Mouse (Mus musculus) ovary, postnatal 36 days (tissue): Measurements from ENCODE around the gene 2610042L04Rik.
"Not testable (repeated sequence)": the region's sequence is repeated elsewhere in the genome, so short reads cannot be mapped to it uniquely, and the experiment has no call there.

Experiments
- DNase-seq: peaks from one replicate; pipeline ENCODE4 v3.0.0; 2022; ENCODE audit warnings: low spot score, mixed read lengths

The 2610042L04Rik gene

DNA sequence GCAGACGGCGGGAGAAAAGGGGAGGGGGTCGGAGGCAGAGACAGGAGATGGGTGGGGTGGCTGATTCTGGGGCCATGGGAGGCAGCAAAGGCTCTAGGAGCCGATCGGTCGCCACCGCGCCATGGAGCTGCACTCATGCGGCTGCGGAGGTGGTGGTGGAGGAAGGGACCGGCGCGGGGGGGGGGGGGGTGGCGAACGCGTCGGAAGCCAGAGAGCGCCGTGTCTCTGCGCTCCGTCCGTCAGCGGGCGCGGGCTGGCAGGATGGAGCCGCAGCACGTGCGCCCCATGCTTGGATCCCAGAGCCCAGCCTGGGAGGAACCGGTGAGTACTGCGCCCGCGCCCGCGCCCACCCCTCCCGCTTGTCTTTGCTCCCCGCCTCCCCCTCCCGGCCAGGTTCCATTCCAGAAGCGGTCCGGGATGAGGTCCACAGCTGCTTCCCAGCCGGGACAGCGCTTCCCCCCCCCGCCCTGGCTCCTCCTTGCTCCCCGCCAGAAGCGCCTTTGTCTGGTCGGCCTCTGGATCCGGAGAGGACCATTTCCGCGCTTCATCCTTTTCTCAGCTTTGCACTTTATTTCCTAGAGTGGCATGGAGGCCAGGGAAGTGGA is at the start of gene 2610042L04Rik:
TSS of gene 2610042L04Rik (plus strand) at position 288 of the 605 bp plus-strand sequence.
- DNase-seq = not testable (repeated sequence)

DNA sequence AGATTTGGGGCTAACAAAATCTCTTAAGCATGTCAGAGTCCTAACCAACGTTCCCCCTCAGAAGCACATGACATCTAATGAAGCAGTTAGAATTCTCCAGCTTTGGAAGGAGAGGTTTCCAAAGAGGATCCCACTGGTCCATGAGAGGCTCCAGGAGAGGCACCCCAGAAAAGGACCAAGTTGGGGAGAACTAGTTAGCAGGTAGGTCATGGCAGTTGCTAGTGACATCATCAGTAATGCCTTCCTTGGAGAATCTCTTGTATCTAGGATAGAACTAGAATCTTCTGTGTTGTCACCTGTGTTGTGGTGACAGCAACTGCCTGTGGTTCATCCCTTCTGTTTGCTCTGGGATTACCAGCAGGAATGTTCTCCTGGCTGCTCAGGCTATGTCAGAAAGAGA is 17.6 kb upstream of the 2610042L04Rik start, which contains the start of gene Gm3149:
TSS of gene Gm3149 (plus strand) at position 301 of the 400 bp plus-strand sequence.
- DNase-seq = not testable (repeated sequence)

DNA sequence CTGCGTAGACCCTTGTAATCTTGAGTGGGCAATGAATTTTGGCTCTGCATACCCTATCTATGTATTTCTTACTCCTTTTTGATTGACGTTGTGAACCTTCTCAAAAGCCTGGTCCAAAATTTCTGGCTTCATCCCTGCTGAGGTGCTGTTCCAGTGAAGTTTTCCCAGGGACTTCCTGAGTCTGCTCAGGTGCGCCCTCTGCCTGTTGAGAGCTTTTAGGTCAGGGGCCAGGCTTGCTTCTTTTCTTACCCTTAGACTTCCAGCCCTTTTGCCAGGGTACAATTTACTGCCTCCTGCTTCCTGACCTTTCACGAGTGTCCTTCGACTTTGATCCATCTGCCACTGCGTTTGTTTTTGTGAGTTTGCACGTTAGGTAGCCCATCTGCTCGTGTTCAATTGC is 943 bp downstream of the 2610042L04Rik start:
- not testable (repeated sequence) for DNase-seq

DNA sequence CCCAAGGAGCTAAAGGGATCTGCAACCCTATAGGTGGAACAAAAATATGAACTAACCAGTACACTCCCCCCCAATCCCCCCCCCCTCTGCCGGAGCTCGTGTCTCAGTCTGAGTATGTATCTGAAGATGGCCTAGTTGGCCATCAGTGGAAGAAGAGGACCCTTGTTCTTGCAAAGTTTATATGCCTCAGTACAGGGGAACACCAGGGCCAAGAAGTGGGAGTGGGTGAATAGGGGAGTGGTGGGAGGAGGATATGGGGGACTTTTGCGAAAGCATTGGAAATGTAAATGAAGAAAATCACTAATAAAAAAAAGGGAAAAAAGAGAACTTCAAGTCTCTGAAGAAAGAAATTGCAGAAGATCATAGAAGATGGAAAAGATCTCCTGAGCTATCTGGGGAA is 34.4 kb downstream of the 2610042L04Rik start:
- DNase-seq = not testable (repeated sequence)

DNA sequence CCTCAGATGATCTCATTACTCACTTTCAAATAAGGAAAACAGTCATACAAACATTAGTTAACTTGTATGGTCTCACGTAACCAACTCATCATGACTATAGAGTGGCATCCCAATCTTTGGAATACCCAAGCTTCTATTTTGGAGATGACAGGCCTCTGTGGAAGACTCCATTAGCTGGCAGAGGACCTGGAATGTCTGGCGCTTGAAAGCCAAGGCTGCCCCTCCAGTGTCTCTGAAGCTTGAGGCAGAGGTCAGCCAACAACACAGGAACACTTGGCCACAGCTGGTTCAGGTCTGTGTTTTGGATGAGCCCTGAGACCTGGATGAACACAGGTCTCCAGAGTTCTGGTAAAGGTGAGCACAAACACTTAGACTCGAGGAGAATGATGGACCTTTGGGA is 35.1 kb downstream of the 2610042L04Rik start:
- not testable (repeated sequence) for DNase-seq

DNA sequence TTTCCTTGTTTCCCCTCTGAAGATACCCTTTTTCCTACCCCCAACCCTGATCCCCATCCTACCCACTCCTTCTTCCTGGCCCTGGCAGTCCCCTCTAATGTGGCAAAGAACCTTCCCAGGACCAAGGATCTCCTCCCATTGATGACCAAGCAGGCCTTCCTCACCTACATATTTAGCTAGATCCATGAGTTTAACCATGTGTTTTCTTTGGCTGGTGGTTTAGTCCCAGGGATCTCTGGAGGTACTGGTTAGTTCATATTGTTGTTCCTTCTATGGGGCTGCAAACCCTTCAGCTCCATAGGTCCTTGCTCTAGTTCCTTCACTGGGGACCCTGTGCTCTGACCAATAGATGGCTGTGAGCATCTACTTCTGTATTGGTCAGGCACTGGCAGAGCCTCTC is 43.3 kb downstream of the 2610042L04Rik start:
- not testable (repeated sequence) for DNase-seq

DNA sequence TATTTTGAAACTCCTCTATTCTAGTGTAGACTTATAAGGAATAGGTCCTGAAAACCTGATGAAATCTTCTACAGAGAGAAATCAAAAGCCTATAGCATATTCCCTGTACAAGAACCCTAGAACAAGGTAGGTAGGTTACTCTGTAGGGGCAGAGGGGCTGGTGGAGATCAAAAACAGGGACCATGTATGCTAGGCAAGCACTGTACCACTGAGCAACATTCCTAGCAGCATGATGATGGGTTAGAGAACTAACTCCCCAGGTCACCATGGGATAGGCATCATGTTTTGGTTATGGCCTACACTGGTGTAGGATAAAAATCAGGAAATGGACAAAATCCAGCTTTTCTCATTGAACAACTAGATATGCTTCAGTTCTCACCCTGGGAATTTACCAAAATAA is 51.0 kb downstream of the 2610042L04Rik start:
- not testable (repeated sequence) for DNase-seq

DNA sequence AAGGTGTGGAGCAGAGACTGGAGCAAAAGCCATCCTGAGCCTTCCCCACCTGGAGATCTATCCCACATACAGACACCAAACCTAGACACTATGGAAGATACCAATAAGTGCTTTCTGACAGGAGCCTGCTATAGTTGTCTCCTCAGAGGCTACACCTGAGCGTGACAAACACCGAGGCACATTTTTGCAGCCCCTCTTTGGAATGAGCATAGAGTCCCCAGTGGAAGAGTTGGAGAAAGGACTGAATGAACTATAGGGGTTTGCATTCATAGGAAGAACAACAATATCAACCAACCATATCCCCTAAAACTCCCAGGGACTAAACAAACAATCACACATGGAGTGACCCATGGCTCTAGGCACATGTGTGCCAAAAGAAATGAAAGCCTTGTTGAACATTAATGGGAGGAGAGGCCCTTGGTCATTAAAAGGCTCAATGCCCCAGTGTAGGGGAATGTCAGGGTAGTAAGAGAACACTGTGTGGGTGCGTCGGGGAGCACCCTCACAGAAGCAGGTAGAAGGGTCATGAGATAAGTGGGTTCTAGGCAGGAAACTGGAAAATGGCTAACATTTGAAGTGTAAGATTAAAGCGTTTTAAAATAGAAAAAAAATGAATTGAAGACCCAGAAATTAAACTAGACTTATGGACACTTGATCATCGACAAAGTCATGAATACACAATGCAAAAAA is 58.4 kb downstream of the 2610042L04Rik start:
- not testable (repeated sequence) for DNase-seq

DNA sequence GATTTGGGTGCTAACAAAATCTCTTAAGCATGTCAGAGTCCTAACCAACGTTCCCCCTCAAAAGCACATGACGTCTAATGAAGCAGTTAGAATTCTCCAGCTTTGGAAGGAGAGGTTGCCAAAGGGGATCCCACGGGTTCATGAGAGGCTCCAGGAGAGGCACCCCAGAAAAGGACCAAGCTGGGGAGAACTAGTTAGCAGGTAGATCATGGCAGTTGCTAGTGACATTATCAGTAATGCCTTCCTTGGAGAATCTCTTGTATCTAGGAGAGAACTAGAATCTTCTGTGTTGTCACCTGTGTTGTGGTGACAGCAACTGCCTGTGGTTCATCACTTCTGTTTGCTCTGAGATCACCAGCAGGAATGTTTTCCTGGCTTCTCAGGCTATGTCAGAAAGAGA is 62.7 kb downstream of the 2610042L04Rik start, which contains the start of gene Gm3159:
TSS of gene Gm3159 (plus strand) at position 301 of the 400 bp plus-strand sequence.
- DNase-seq = not testable (repeated sequence)

DNA sequence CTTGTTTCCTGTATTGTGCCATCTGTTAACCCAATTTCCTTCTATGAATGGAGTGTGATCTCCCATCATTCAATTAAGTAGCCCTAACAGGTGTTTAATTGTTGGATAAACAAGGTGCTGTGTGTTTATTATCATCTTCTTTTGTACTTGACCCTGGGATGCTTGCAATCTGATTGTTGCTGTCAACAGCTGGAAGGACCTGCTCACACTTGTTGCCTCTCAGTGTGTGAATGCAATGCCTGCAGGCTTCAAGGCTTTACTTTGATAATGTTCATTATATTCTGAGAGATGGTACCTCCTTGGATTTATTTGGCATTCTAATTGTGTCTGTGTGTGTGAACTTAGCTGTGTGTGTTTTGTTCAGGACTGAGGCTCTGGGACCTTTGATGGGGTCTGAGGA is 64.1 kb downstream of the 2610042L04Rik start:
- DNase-seq = not testable (repeated sequence)

DNA sequence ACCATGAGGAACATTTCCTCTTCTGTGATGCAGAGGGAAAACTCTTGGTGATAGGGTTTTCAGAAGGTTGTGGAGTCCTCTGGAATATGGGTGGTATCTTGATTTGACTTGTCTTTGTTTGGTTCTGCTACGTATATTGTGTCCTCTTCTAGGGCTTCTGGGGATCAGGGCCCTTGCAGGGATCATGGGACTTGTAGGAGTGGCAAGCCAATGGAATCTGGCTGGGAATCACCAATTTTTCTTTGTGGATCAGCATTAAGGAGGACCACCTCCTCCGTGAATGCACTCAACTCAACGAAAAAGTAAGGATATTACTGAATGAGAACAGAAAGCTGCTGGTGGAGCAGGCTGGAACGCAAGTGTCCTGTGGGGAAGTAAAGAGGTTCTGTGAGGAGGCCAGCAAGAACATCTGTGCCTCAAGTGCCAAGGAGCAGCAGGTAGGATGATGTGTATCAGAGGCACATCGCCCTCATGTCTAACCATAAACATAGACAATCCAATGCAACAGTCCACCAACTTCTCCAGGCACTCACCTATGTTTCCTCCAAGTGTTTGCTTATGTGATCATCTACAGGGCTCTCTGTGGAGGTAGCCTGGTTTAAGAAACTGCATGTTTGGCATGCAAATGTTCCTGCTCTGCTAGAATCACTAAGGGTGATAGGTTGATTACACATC is 65.7 kb downstream of the 2610042L04Rik start:
- DNase-seq = not testable (repeated sequence)

DNA sequence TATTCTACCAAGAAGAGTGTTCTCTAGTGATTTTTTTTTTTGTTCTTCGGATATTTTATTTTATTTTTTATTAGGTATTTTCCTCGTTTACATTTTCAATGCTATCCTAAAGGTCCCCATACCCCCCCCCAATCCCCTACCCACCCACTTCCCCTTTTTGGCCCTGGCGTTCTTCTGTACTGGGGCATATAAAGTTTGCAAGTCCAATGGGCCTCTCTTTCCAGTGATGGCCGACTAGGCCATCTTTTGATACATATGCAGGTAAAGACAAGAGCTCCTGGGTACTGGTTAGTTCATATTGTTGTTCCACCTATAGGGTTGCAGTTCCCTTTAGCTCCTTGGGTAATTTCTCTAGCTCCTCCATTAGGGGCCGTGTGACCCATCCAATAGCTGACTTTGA is 66.7 kb downstream of the 2610042L04Rik start:
- not testable (repeated sequence) for DNase-seq

DNA sequence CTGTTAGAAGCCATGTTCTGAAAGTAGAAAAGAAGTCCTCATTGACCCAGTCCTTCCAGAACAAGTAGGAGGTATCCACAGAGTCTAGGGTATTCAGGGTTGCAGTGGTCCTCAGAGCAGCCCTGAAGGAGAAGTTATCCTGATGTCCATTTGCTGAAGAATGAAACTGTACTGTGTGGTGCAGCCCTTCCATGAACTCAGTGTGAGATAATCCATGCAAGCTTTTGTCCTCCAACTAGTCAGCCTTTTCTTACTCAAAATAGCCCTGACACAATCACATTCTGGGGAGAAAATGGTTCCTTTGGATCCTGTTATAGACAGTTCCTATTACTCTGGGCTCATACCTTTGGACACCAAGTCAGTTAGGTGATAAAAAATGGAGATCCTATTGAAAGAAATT is 69.3 kb downstream of the 2610042L04Rik start:
- not testable (repeated sequence) for DNase-seq
